Mouse (Mus musculus) thymus, adult 2 months (tissue): ENCODE measurements around the gene Pigl.

ENCODE experiments used
- CTCF ChIP-seq: fragments of 200-500 bp; IDR thresholded peaks from 2 replicates; pipeline ENCODE4 v1.5.1; 2012; ENCODE audit warnings: mild to moderate bottlenecking, control low read depth, low read length, moderate library complexity, borderline replicate concordance; ENCODE audit not compliant: control insufficient read depth, poor library complexity, insufficient read depth; ENCODE audit errors: extremely low read depth
- POLR2A ChIP-seq: fragments of 200-500 bp; IDR thresholded peaks from 2 replicates; pipeline ENCODE4 v1.6.1; 2012; ENCODE audit warnings: mild to moderate bottlenecking, low read length, control low read depth, moderate library complexity; ENCODE audit not compliant: control insufficient read depth, poor library complexity, insufficient read depth; ENCODE audit errors: extremely low read depth

- TF ChIP-seq CTCF (no peak), POLR2A (no peak)
These were observed 5.1 kb downstream of the Pigl start for GRCm38 (mm10) chr11:62463225-62463915.
